Mouse (Mus musculus) olfactory bulb, adult 2 months (tissue): ENCODE measurements around the gene Ankrd33. TPM values are rescaled to one million over a fixed set of nuclear protein-coding genes. Genes with fewer than 3 reads are reported as not detected.

Source experiments
- H3K27ac ChIP-seq: fragments of 200-500 bp; 2 replicates; pipeline ENCODE4 v1.5.1; 2012; ENCODE audit warnings: low read depth, low read length; ENCODE audit not compliant: insufficient read depth
- H3K4me1 ChIP-seq: fragments of 200-500 bp; 2 replicates; pipeline ENCODE4 v1.6.1; 2012; ENCODE audit warnings: low read length; ENCODE audit not compliant: control insufficient read depth, insufficient read depth
- H3K4me3 ChIP-seq: fragments of 200-500 bp; 2 replicates; pipeline ENCODE4 v1.5.1; 2012; ENCODE audit warnings: mild to moderate bottlenecking, low read depth, low read length, moderate library complexity; ENCODE audit not compliant: insufficient read depth
- CTCF ChIP-seq: fragments of 200-500 bp; IDR thresholded peaks from 2 replicates; pipeline ENCODE4 v1.5.1; 2012; ENCODE audit warnings: low read depth, mild to moderate bottlenecking, low read length, moderate library complexity; ENCODE audit not compliant: insufficient read depth
- POLR2A ChIP-seq: fragments of 200-500 bp; IDR thresholded peaks from 2 replicates; pipeline ENCODE4 v1.6.1; 2012; ENCODE audit warnings: mild to moderate bottlenecking, low read depth, low read length, moderate library complexity; ENCODE audit not compliant: insufficient read depth
- WGBS: fragments of 180-500 bp; shearing (Covaris S2); methylation state at CpG from one replicate; pipeline ENCODE4 v1.1.7; 2018; 5-methylcytosine and 5-hydroxymethylcytosine counted together
- polyA plus RNA-seq: library from polyadenylated mRNA; stranded (reverse); fragments of >200 nt; gene quantifications from 2 replicates; pipeline ENCODE4 v1.2.4, GENCODE M21; 2012; ENCODE audit warnings: low replicate concordance; ENCODE audit not compliant: missing spikeins, insufficient read depth, insufficient read length

Ankrd33 gene
- polyA plus RNA-seq, 1 experiment, result not detected

- Histone ChIP-seq H3K27ac (no peak overlapping the region), H3K4me1 (peaks cover 16% of the 10 kb centered on the region), H3K4me3 (no peak overlapping the region)
- TF ChIP-seq POLR2A (no peak), CTCF (no peak)
- 73% methylated on average over 4 of the region's 4 CpGs for WGBS
Measured at GRCm38 (mm10) chr15:101082236-101082635, 33.3 kb upstream of the Ankrd33 start.

DNA sequence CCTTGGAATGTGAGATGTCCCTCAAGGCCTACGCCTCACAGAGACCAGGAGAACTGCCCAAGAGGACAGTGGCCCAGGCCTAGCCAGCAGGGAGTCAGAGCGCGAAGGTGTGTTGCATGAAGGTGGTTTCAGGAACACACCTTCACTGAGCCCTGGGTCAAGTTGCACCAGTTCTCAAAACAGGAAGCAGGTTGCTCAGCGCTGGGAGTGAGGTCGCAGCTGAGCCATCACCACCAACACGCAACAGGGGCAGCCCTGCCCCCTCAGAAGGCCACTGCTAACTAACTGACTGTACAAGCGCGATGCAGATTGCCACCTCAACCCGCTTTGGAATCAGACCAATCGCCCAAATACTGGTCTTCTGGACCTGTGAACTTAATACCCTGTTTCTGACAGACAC is 31.1 kb upstream of the Ankrd33 start:
- WGBS, result 92% methylated on average over 10 of the region's 10 CpGs
- Histone ChIP-seq H3K4me3 (no peak overlapping the region), H3K27ac (no peak overlapping the region), H3K4me1 (no peaks in the 10 kb centered on the region)
- TF ChIP-seq CTCF, result no peak
- TF ChIP-seq POLR2A, result no peak

DNA sequence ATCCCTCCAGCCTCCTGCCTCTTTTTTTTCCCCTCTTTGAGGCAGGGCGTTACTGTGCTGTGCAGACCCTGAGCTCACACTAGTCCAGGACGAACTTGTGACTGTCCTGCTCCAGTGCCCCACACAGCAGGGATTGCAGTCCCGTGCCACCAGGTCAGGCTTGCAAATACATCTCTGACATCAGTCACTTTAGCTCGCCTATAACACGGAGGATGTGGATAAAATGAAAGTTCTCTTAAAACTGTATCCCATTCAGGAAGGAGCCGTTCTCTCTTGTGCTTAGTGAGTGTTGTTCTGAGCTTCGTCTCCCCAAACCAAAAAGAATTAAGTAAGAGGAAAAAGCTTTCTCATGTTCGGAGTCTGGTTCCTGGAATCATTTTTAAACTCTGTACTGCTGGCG is 29.1 kb upstream of the Ankrd33 start:
- no peaks in the 10 kb centered on the region for H3K4me1 ChIP-seq
- H3K4me3 ChIP-seq, result no peak overlapping the region
- TF ChIP-seq POLR2A (no peak), CTCF (no peak)
- WGBS, result 74% methylated on average over 9 of the region's 9 CpGs
- H3K27ac ChIP-seq, result no peak overlapping the region

- Histone ChIP-seq H3K4me3 (no peak overlapping the region), H3K4me1 (no peaks in the 10 kb centered on the region), H3K27ac (no peak overlapping the region)
- TF ChIP-seq CTCF (no peak), POLR2A (no peak)
- 57% methylated on average over 3 of the region's 3 CpGs for WGBS
Measured at GRCm38 (mm10) chr15:101086956-101087355, 28.6 kb upstream of the Ankrd33 start.

DNA sequence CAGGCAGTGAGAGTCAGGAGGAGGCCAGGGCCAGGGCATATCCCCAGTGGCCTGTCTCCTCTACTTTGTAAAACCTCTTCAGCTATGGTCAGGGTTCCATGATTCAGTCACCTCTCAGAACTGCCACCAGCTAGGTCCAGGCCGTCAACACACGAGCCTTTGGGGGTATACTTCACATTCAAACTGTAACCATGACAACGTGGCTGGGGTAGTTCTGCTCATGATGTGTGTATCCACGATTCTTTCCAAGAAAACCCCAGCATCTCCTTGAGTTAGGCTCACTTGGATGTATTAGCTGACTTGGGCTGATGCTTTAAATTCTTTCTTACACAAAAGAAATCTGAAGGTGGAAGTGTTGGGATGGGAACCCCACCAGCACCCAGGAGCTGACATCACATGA is 27.3 kb upstream of the Ankrd33 start:
- no peak for TF ChIP-seq POLR2A
- no peak for TF ChIP-seq CTCF
- no peak overlapping the region for H3K27ac ChIP-seq
- 65% methylated on average over 4 of the region's 4 CpGs for WGBS
- H3K4me3 ChIP-seq, result no peak overlapping the region
- peaks cover 11% of the 10 kb centered on the region for H3K4me1 ChIP-seq

DNA sequence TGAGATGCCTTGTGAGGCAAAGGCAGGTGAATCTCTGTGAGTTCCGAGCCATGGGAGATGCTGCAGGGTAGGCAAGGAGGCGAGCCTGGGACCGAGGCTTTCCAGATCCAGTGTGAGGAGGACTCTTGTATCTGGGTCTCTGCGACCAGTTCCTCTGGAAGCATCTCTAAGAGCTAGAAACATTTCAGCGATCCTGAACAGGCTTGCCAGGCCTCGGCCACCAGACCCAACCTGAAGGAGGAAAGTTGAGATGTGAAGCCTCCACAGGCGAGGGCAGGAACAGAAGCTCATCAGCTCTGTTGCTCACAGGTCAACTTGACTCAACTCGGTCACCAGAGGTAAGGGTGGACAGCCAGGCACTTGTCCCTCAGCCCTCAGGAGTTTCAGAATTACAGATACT is 24.0 kb upstream of the Ankrd33 start:
- WGBS, result 97% methylated on average over 8 of the region's 8 CpGs
- TF ChIP-seq POLR2A (no peak), CTCF (no peak)
- peaks cover 13% of the 10 kb centered on the region for H3K4me1 ChIP-seq
- no peak overlapping the region for H3K27ac ChIP-seq
- no peak overlapping the region for H3K4me3 ChIP-seq

- TF ChIP-seq POLR2A, result no peak
- TF ChIP-seq CTCF, result no peak
- 54% methylated on average over 14 of the region's 14 CpGs for WGBS
- Histone ChIP-seq H3K27ac (no peak overlapping the region), H3K4me1 (peaks cover 13% of the 10 kb centered on the region), H3K4me3 (no peak overlapping the region)
Measured at GRCm38 (mm10) chr15:101092121-101092828, 23.3 kb upstream of the Ankrd33 start.

- Histone ChIP-seq H3K27ac (no peak overlapping the region), H3K4me1 (peaks cover 17% of the 10 kb centered on the region), H3K4me3 (no peak overlapping the region)
- TF ChIP-seq CTCF (no peak), POLR2A (no peak)
- WGBS, result 52% methylated on average over 25 of the region's 25 CpGs
Measured at GRCm38 (mm10) chr15:101092829-101093648, 22.5 kb upstream of the Ankrd33 start.

- TF ChIP-seq POLR2A (no peak), CTCF (no peak)
- H3K27ac ChIP-seq, result no peak overlapping the region
- WGBS, result 83% methylated on average over 6 of the region's 6 CpGs
Measured at GRCm38 (mm10) chr15:101093988-101094387, 21.6 kb upstream of the Ankrd33 start.

More at GRCm38 (mm10) chr15:101093988-101094387, 21.6 kb upstream of the Ankrd33 start:
- peaks cover 21% of the 10 kb centered on the region for H3K4me1 ChIP-seq
- H3K4me3 ChIP-seq, result no peak overlapping the region
